Mouse (Mus musculus) forebrain, embryonic 11.5 days (tissue): ENCODE results near the gene Itm2b. TPM values are rescaled to one million over a fixed set of nuclear protein-coding genes. Genes with fewer than 3 reads are reported as not detected.

Source experiments
- ATAC-seq: fragments of 200-750 bp; cut with Nextera tagmentation; replicated peaks from 2 replicates; pipeline ENCODE4 v1.8.0; 2017; ENCODE audit warnings: moderate TSS enrichment; ENCODE audit not compliant: low FRiP score
- DNase-seq: peaks from one replicate; pipeline ENCODE4 v3.0.0-alpha.2; 2017; ENCODE audit warnings: low spot score
- H3K27ac ChIP-seq: fragments of 300-500 bp; sonication (generic); 2 replicates; pipeline ENCODE4 v1.5.1; 2014; ENCODE audit warnings: low read depth, low read length
- H3K27me3 ChIP-seq: fragments of 300-500 bp; sonication (generic); 2 replicates; pipeline ENCODE4 v1.6.1; 2014; ENCODE audit warnings: mild to moderate bottlenecking, low read length, mixed read lengths; ENCODE audit not compliant: control insufficient read depth, insufficient read depth
- H3K36me3 ChIP-seq: fragments of 300-500 bp; sonication (generic); 2 replicates; pipeline ENCODE4 v1.6.1; 2014; ENCODE audit warnings: mild to moderate bottlenecking, low read length, moderate library complexity, mixed read lengths; ENCODE audit not compliant: control insufficient read depth, insufficient read depth
- H3K4me1 ChIP-seq: fragments of 300-500 bp; sonication (generic); replicated peaks from 2 replicates; pipeline ENCODE4 v1.6.1; 2014; ENCODE audit warnings: low read length, mixed read lengths; ENCODE audit not compliant: control insufficient read depth, insufficient read depth
- H3K4me2 ChIP-seq: fragments of 300-500 bp; sonication (generic); 2 replicates; pipeline ENCODE4 v1.6.1; 2014; ENCODE audit warnings: low read depth, mild to moderate bottlenecking, low read length, moderate library complexity, mixed read lengths; ENCODE audit not compliant: severe bottlenecking
- H3K4me3 ChIP-seq: fragments of 300-500 bp; sonication (generic); 2 replicates; pipeline ENCODE4 v1.5.1; 2014; ENCODE audit warnings: low read depth, low read length
- H3K9ac ChIP-seq: fragments of 300-500 bp; sonication (generic); 2 replicates; pipeline ENCODE4 v1.6.1; 2014; ENCODE audit warnings: low read length
- H3K9me3 ChIP-seq: fragments of 300-500 bp; sonication (generic); 2 replicates; pipeline ENCODE4 v1.6.1; 2016; ENCODE audit warnings: low read length, mixed read lengths; ENCODE audit not compliant: control insufficient read depth
- WGBS: fragments of 180-500 bp; shearing (Covaris S2); extraction: QIAGEN DNeasy Blood & Tissue Kit; methylation state at CpG from one replicate; pipeline ENCODE4 v1.1.7; 2014; 5-methylcytosine and 5-hydroxymethylcytosine counted together
- polyA plus RNA-seq: library from polyadenylated mRNA; unstranded; fragments of >200 nt; fragmentation: Nextera tagmentation; extraction: Ambion mirVana; gene quantifications from 2 replicates; pipeline ENCODE4 v1.2.1, GENCODE M21; 2014

Itm2b gene
- polyA plus RNA-seq, 1 experiment from 2014 or later = 270 TPM

- no peaks in the 10 kb centered on the region for H3K36me3 ChIP-seq
- no peak overlapping the region for H3K9ac ChIP-seq
- H3K4me2 ChIP-seq = no peak overlapping the region
- H3K27me3 ChIP-seq = no peaks in the 10 kb centered on the region
- no peaks in the 10 kb centered on the region for H3K9me3 ChIP-seq
- no peaks in the 10 kb centered on the region for H3K4me1 ChIP-seq
- H3K27ac ChIP-seq = no peak overlapping the region
- no peak overlapping the region for H3K4me3 ChIP-seq
- ATAC-seq = no peak
- no peak for DNase-seq
- 65% methylated on average over 3 of the region's 3 CpGs for WGBS
Measured at GRCm38 (mm10) chr14:73401408-73401807, 16.3 kb upstream of the Itm2b start.

DNA sequence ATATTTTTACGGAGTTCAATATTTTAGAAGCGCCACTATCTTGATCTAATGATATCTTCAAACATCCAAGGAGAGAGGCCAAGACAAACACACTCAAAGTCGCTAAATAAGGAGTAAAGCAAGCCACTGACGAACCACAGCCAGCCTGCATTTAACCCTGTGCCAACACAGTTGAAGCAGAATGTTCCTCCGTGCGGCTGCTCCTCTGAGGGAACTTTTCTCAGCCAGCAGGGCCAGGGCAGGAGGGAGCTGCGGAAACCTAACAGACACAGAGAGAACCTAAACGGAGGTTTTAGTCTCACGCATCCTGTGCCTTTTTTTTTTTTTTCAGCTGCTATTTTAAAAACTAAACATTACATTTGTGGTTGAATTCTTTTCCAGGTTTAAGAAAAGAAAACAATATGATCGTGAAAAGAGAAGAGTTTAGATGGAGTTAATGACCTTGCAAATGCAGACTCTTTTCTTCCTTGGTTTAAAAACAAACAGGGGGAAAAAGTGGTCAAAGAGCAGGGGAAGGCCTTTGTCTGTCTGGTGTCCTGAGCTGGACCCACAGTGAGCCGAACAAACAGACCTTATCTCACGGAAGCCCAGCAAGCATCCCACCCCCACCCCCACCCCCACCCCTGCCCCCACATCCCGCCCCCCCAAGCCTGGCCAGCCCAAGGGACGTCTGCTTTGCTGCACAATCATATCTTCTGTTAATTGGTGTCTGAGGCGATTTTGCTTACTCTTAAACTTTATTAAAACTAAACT is 15.0 kb upstream of the Itm2b start:
- 25% methylated on average over 15 of the region's 15 CpGs for WGBS
- H3K4me1 ChIP-seq = no peaks in the 10 kb centered on the region
- no peak overlapping the region for H3K4me3 ChIP-seq
- H3K9me3 ChIP-seq = no peaks in the 10 kb centered on the region
- DNase-seq (peak; percentile 53), ATAC-seq (no peak)
- H3K36me3 ChIP-seq = no peaks in the 10 kb centered on the region
- no peak overlapping the region for H3K27ac ChIP-seq
- no peaks in the 10 kb centered on the region for H3K27me3 ChIP-seq
- H3K9ac ChIP-seq = no peak overlapping the region
- H3K4me2 ChIP-seq = no peak overlapping the region

DNA sequence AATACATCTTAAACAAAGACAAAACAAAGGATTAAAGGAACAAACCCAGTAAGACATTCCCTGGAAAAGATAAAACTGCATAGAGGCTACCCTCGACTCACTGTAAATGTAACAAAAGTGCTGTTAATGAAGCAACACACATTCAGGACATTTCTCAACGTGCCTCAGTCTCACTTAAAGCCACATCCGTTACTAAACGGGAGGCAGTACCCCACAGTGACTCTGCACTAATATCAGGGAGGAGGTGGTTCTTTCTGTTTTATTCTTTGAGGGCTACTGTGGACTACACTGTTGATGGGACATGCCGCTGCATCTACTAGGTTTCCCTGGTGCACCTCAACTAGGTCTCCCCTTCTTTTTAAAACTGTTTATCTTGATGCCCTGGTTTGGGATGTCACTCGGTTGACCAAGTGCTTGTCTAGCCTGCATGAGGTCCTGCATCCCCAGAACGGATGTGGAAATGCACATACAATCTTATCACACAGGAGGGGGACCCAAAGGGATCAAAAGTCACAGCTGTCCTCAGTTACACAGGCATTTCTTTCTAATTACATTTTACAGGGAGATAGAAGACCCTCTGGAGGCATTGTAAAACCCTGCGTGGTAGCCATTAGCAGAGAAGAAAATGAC is 13.4 kb upstream of the Itm2b start:
- no peaks in the 10 kb centered on the region for H3K9me3 ChIP-seq
- DNase-seq = no peak
- H3K4me3 ChIP-seq = no peak overlapping the region
- H3K9ac ChIP-seq = no peak overlapping the region
- H3K27me3 ChIP-seq = no peaks in the 10 kb centered on the region
- no peak overlapping the region for H3K4me2 ChIP-seq
- H3K27ac ChIP-seq = no peak overlapping the region
- no peaks in the 10 kb centered on the region for H3K4me1 ChIP-seq
- whole genome bisulfite sequencing = 79% methylated on average over 8 of the region's 8 CpGs
- no peaks in the 10 kb centered on the region for H3K36me3 ChIP-seq
- ATAC-seq = no peak

- H3K9ac ChIP-seq = no peak overlapping the region
- ATAC-seq = no peak
- H3K4me3 ChIP-seq = no peak overlapping the region
- H3K4me1 ChIP-seq = no peaks in the 10 kb centered on the region
- H3K36me3 ChIP-seq = no peaks in the 10 kb centered on the region
- H3K4me2 ChIP-seq = no peak overlapping the region
- H3K27me3 ChIP-seq = no peaks in the 10 kb centered on the region
- WGBS = 55% methylated on average over 5 of the region's 5 CpGs
- H3K27ac ChIP-seq = no peak overlapping the region
- DNase-seq = no peak
- H3K9me3 ChIP-seq = no peaks in the 10 kb centered on the region
Measured at GRCm38 (mm10) chr14:73395750-73396149, 10.7 kb upstream of the Itm2b start.

- Histone ChIP-seq H3K4me2 (no peak overlapping the region), H3K9me3 (no peaks in the 10 kb centered on the region), H3K4me3 (no peak overlapping the region), H3K36me3 (no peaks in the 10 kb centered on the region), H3K9ac (no peak overlapping the region), H3K4me1 (no peaks in the 10 kb centered on the region), H3K27me3 (no peaks in the 10 kb centered on the region), H3K27ac (no peak overlapping the region)
- DNase-seq = no peak
- no peak for ATAC-seq
- 85% methylated on average over 5 of the region's 5 CpGs for WGBS
Measured at GRCm38 (mm10) chr14:73394263-73395006, 9.3 kb upstream of the Itm2b start.

GRCm38 (mm10) chr14:73391457-73391856 is 6.4 kb upstream of the Itm2b start:
- H3K27ac ChIP-seq = no peak overlapping the region
- H3K9ac ChIP-seq = no peak overlapping the region
- no peaks in the 10 kb centered on the region for H3K9me3 ChIP-seq
- ATAC-seq (no peak), DNase-seq (no peak)
- H3K4me2 ChIP-seq = no peak overlapping the region
- H3K4me1 ChIP-seq = no peaks in the 10 kb centered on the region
- 87% methylated on average over 1 of the region's 1 CpGs for WGBS
- no peak overlapping the region for H3K4me3 ChIP-seq
- H3K36me3 ChIP-seq = no peaks in the 10 kb centered on the region
- H3K27me3 ChIP-seq = no peaks in the 10 kb centered on the region

DNA sequence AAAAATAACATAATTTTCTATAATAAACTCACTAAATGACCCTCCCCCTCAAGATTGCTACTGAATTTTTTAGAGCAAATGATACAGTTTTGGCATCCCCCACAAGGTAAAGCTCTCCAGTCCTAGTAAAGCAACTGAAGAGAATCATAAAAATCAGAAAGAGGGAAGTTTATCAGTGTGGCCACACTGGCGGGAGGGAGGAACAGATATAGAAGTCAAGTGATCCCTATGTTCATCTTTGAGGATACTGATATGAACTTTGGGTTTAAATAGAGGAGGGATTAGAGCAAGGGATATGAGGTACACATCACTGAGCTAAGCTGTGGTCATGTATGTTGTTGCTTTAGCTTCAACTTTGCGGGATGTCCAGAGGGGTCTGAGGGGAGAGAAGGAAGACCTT is 5.1 kb upstream of the Itm2b start:
- H3K4me3 ChIP-seq = no peak overlapping the region
- no peak overlapping the region for H3K27ac ChIP-seq
- H3K4me2 ChIP-seq = no peak overlapping the region
- DNase-seq (no peak), ATAC-seq (no peak)
- H3K36me3 ChIP-seq = no peaks in the 10 kb centered on the region
- H3K9ac ChIP-seq = no peak overlapping the region
- 89% methylated on average over 2 of the region's 2 CpGs for WGBS
- no peaks in the 10 kb centered on the region for H3K4me1 ChIP-seq
- H3K9me3 ChIP-seq = no peaks in the 10 kb centered on the region
- H3K27me3 ChIP-seq = no peaks in the 10 kb centered on the region

DNA sequence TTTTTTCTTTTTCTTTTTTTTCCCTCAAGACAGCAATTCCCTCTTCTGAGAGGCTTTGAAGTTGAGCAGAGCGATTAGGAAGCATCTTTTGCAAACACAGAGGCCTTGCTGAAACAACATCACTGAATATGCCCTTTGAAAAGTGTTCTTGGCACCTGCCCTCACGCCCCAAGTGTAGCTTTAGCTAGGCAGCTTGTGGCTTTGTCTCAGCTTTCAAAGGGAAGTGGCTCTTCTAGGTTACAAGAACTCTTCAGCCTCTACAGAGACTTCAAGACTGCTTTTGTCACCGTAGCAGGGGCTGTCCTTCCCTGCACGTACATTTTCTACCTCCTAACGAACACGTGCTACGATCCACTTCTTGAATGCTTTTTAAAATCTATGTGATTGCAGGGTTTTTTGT is 4.0 kb upstream of the Itm2b start:
- Histone ChIP-seq H3K36me3 (no peaks in the 10 kb centered on the region), H3K27me3 (no peaks in the 10 kb centered on the region), H3K4me2 (no peak overlapping the region), H3K4me1 (no peaks in the 10 kb centered on the region), H3K9me3 (no peaks in the 10 kb centered on the region), H3K27ac (no peak overlapping the region), H3K4me3 (no peak overlapping the region), H3K9ac (no peak overlapping the region)
- DNase-seq = no peak
- WGBS = 34% methylated on average over 7 of the region's 7 CpGs
- ATAC-seq = no peak
